ENCODE assay signal across 18 mouse cellular contexts in the genomic region with DNA sequence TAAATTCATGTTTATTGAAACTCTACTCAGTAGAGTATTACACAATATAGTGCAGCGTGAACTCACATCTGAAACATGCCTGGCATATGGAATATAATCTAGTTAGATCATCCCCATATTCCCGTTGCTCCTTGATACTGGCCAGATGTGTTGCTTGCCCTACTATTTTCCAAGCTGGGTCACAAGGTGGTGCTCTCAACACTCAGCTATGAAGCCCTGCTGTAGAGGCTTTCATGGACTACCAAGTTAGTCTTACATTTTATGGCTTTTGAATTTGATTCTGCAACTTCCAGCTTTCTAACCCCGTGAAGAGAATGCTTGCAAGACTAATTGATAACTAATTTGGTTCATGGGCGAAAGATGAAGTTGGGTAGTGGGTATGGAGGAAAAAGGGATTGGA.
DNase-seq lines count a peak whose midpoint lies in the region; ATAC-seq and TF ChIP-seq lines count a peak whose summit lies in the region.
"Had no signal": no experiment of that assay in that cellular context is flagged by ENCODE, and none has a peak within 500 bp of the region (broad histone marks: within the 10 kb centered on the region; RNA-seq: fewer than 3 reads in every experiment).

No protein-coding gene starts in this region.

- TF ChIP-seq CTCF in intestine, postnatal 0 days (IDR thresholded peaks at IDR 0.05; ENCODE audit: low read depth) = peak; percentile 16; the same call in 1 of the 2 replicates
- TF ChIP-seq CTCF in testis, adult 2 months (IDR thresholded peaks at IDR 0.05; ENCODE audit: control insufficient read depth, insufficient read depth, insufficient replicate concordance, low read depth, low read length) = no peak

- H3K4me2 ChIP-seq in intestine, postnatal 0 days (replicated peaks; ENCODE audit: low read depth) = no peak overlapping the region
- no peak overlapping the region for H3K4me2 ChIP-seq in intestine, embryonic 16.5 days (ENCODE audit: low read depth, low read length)
- H3K4me2 ChIP-seq: embryonic facial prominence, embryonic 12.5 days; forebrain, embryonic 15.5 days; heart, embryonic 13.5 days; hindbrain, embryonic 12.5 days had no signal

- no peaks in the 10 kb centered on the region for H3K27me3 ChIP-seq in intestine, postnatal 0 days (replicated peaks; ENCODE audit: control insufficient read depth, insufficient read depth, low read length)
- no peaks in the 10 kb centered on the region for H3K27me3 ChIP-seq in intestine, embryonic 16.5 days (replicated peaks; ENCODE audit: control insufficient read depth, insufficient read depth, low read length)
- no peaks in the 10 kb centered on the region for H3K27me3 ChIP-seq in testis, adult 2 months (ENCODE audit: control insufficient read depth, insufficient read depth, low read length)
- H3K27me3 ChIP-seq: embryonic facial prominence, embryonic 12.5 days; forebrain, embryonic 15.5 days; heart, embryonic 13.5 days; hindbrain, embryonic 12.5 days had no signal

- DNase-seq in testis, postnatal 14 days (ENCODE audit: low spot score) = no peak
- peak; percentile 56 for DNase-seq in R1 (ENCODE audit: low read depth, low spot score)
- no peak for DNase-seq in ovary, postnatal 10 days (ENCODE audit: low spot score)
- DNase-seq: adrenal gland, adult 8-10 months; adrenal gland, postnatal 36 days; cerebellum, adult 2 months; cerebellum, postnatal 10 days; gastrocnemius, postnatal 36 days; heart, postnatal 36 days had no signal

- TF ChIP-seq POLR2A in testis, adult 2 months (IDR thresholded peaks at IDR 0.05; ENCODE audit: control insufficient read depth, low read depth, low read length) = no peak

- H3K36me3 ChIP-seq in intestine, postnatal 0 days (ENCODE audit: control insufficient read depth, insufficient read depth) = no peaks in the 10 kb centered on the region
- no peaks in the 10 kb centered on the region for H3K36me3 ChIP-seq in intestine, embryonic 16.5 days (ENCODE audit: control insufficient read depth, insufficient read depth, low read length)
- H3K36me3 ChIP-seq in testis, adult 2 months (ENCODE audit: control insufficient read depth, insufficient read depth, low read length) = no peaks in the 10 kb centered on the region
- H3K36me3 ChIP-seq: embryonic facial prominence, embryonic 12.5 days; forebrain, embryonic 15.5 days; heart, embryonic 13.5 days; hindbrain, embryonic 12.5 days had no signal

- H3K9me3 ChIP-seq in intestine, postnatal 0 days (ENCODE audit: control insufficient read depth) = no peaks in the 10 kb centered on the region
- no peaks in the 10 kb centered on the region for H3K9me3 ChIP-seq in intestine, embryonic 16.5 days (ENCODE audit: control insufficient read depth, low read length)
- H3K9me3 ChIP-seq: embryonic facial prominence, embryonic 12.5 days; forebrain, embryonic 15.5 days; heart, embryonic 13.5 days; hindbrain, embryonic 12.5 days had no signal

- H3K9ac ChIP-seq in intestine, postnatal 0 days (ENCODE audit: low read depth, low read length) = no peak overlapping the region
- no peak overlapping the region for H3K9ac ChIP-seq in intestine, embryonic 16.5 days (ENCODE audit: low read depth, low read length)
- H3K9ac ChIP-seq: embryonic facial prominence, embryonic 12.5 days; forebrain, embryonic 15.5 days; heart, embryonic 13.5 days; hindbrain, embryonic 12.5 days had no signal

- 82% methylated on average over 4 of the region's 4 CpGs for WGBS in intestine, postnatal 0 days
- 83% methylated on average over 4 of the region's 4 CpGs for WGBS in intestine, embryonic 16.5 days

- ATAC-seq in intestine, postnatal 0 days = no peak
- ATAC-seq in intestine, embryonic 16.5 days = no peak
- ATAC-seq: forebrain, embryonic 15.5 days; hindbrain, embryonic 16.5 days; Patski had no signal

- no peak overlapping the region for H3K4me3 ChIP-seq in intestine, postnatal 0 days (ENCODE audit: low read depth, low read length)
- no peak overlapping the region for H3K4me3 ChIP-seq in intestine, embryonic 16.5 days (ENCODE audit: low read length)
- peak overlapping the region; percentile 69 for H3K4me3 ChIP-seq in testis, adult 2 months (ENCODE audit: control insufficient read depth, low read depth, low read length)
- H3K4me3 ChIP-seq: embryonic facial prominence, embryonic 12.5 days; forebrain, embryonic 15.5 days; heart, embryonic 13.5 days; hindbrain, embryonic 12.5 days had no signal

- no peaks in the 10 kb centered on the region for H3K4me1 ChIP-seq in intestine, postnatal 0 days (replicated peaks; ENCODE audit: control insufficient read depth, insufficient read depth, low read length)
- H3K4me1 ChIP-seq in intestine, embryonic 16.5 days (ENCODE audit: control insufficient read depth, insufficient read depth, low read length) = no peaks in the 10 kb centered on the region
- no peaks in the 10 kb centered on the region for H3K4me1 ChIP-seq in testis, adult 2 months (ENCODE audit: control insufficient read depth, insufficient read depth, low read length)
- H3K4me1 ChIP-seq: embryonic facial prominence, embryonic 12.5 days; forebrain, embryonic 15.5 days; hindbrain, embryonic 12.5 days had no signal

- no peak overlapping the region for H3K27ac ChIP-seq in intestine, postnatal 0 days (ENCODE audit: low read depth, low read length)
- no peak overlapping the region for H3K27ac ChIP-seq in intestine, embryonic 16.5 days (ENCODE audit: low read length)
- H3K27ac ChIP-seq in testis, adult 2 months (ENCODE audit: control insufficient read depth, insufficient read depth, low read depth, low read length) = no peak overlapping the region
- H3K27ac ChIP-seq: embryonic facial prominence, embryonic 12.5 days; forebrain, embryonic 15.5 days; heart, embryonic 13.5 days; hindbrain, embryonic 12.5 days had no signal
